Mouse (Mus musculus): Measurements from ENCODE around the gene B3galt6.

- TF ChIP-seq MEF2A (IDR thresholded peaks at IDR 0.05; ENCODE audit: borderline replicate concordance, low read depth, low read length): no peak
- no peak for TF ChIP-seq USF1 (IDR thresholded peaks at IDR 0.05; ENCODE audit: low read depth, low read length)
- no peak for TF ChIP-seq SIN3A (IDR thresholded peaks at IDR 0.05; ENCODE audit: low read length)
- no peak for TF ChIP-seq CTCF (conservative IDR thresholded peaks at IDR 0.05 in 1 of 2, IDR thresholded peaks at IDR 0.05 in 1 of 2; ENCODE audit: low read depth in 2 of 2, low read length in 2 of 2)
- no peak for TF ChIP-seq EP300 (IDR thresholded peaks at IDR 0.05; ENCODE audit: low read length)
- TF ChIP-seq MAFK (IDR thresholded peaks at IDR 0.05; ENCODE audit: insufficient replicate concordance, low read length): no peak
- TF ChIP-seq USF2 (conservative IDR thresholded peaks at IDR 0.05; ENCODE audit: low read depth, low read length): no peak
- TF ChIP-seq ZNF384 (IDR thresholded peaks at IDR 0.05; ENCODE audit: low read depth, low read length): no peak
- TF ChIP-seq CHD2 (IDR thresholded peaks at IDR 0.05; ENCODE audit: low read length): no peak
- no peak for TF ChIP-seq POLR2A (IDR thresholded peaks at IDR 0.05; ENCODE audit: low read depth, low read length)
Measured at GRCm38 (mm10) chr4:156023520-156023919, 31.1 kb upstream of the B3galt6 start.

Data from CH12.LX (cell line).